Mouse (Mus musculus) limb, embryonic 11.5 days (tissue): Measurements from ENCODE around the gene Slamf7. TPM values are rescaled to one million over a fixed set of nuclear protein-coding genes. Genes with fewer than 3 reads are reported as not detected.

Experiments
- ATAC-seq: fragments of 200-750 bp; cut with Nextera tagmentation; 2 replicates; pipeline ENCODE4 v1.8.0; 2017; ENCODE audit warnings: low read depth; ENCODE audit not compliant: insufficient number of reproducible peaks, low FRiP score, low TSS enrichment
- DNase-seq: peaks from one replicate; pipeline ENCODE4 v3.0.0-alpha.2; 2015; ENCODE audit warnings: low spot score
- H3K27ac ChIP-seq: fragments of 300-500 bp; sonication (generic); replicated peaks from 2 replicates; pipeline ENCODE4 v1.5.1; 2014; ENCODE audit warnings: low read depth, mild to moderate bottlenecking, low read length
- H3K27me3 ChIP-seq: fragments of 300-500 bp; sonication (generic); 2 replicates; pipeline ENCODE4 v1.6.1; 2014; ENCODE audit warnings: mild to moderate bottlenecking, low read length, mixed read lengths; ENCODE audit not compliant: control insufficient read depth, insufficient read depth
- H3K36me3 ChIP-seq: fragments of 300-500 bp; sonication (generic); 2 replicates; pipeline ENCODE4 v1.6.1; 2014; ENCODE audit warnings: mild to moderate bottlenecking, low read length, moderate library complexity, mixed read lengths; ENCODE audit not compliant: control insufficient read depth, insufficient read depth
- H3K4me1 ChIP-seq: fragments of 300-500 bp; sonication (generic); 2 replicates; pipeline ENCODE4 v1.6.1; 2014; ENCODE audit warnings: low read length, mixed read lengths; ENCODE audit not compliant: control insufficient read depth, insufficient read depth
- H3K4me2 ChIP-seq: fragments of 300-500 bp; sonication (generic); 2 replicates; pipeline ENCODE4 v1.6.1; 2014; ENCODE audit warnings: low read depth, mild to moderate bottlenecking, moderate library complexity; ENCODE audit not compliant: severe bottlenecking
- H3K4me3 ChIP-seq: fragments of 300-500 bp; sonication (generic); 2 replicates; pipeline ENCODE4 v1.5.1; 2014; ENCODE audit warnings: low read depth, low read length
- H3K9ac ChIP-seq: fragments of 300-500 bp; sonication (generic); 2 replicates; pipeline ENCODE4 v1.6.1; 2014; ENCODE audit warnings: mild to moderate bottlenecking, low read length
- H3K9me3 ChIP-seq: fragments of 300-500 bp; sonication (generic); 2 replicates; pipeline ENCODE4 v1.6.1; 2016; ENCODE audit warnings: low read length; ENCODE audit not compliant: control insufficient read depth
- WGBS: fragments of 180-500 bp; shearing (Covaris S2); extraction: QIAGEN DNeasy Blood & Tissue Kit; methylation state at CpG from one replicate; pipeline ENCODE4 v1.1.7; 2014; 5-methylcytosine and 5-hydroxymethylcytosine counted together
- polyA plus RNA-seq: library from polyadenylated mRNA; unstranded; fragments of >200 nt; fragmentation: Nextera tagmentation; extraction: Ambion mirVana; gene quantifications from 2 replicates; pipeline ENCODE4 v1.2.1, GENCODE M21; 2014

Gene Slamf7
- polyA plus RNA-seq, 1 experiment from 2014 or later: not detected

- Histone ChIP-seq H3K4me3 (no peak overlapping the region), H3K4me1 (no peaks in the 10 kb centered on the region), H3K27me3 (no peaks in the 10 kb centered on the region), H3K27ac (no peak overlapping the region), H3K9ac (no peak overlapping the region), H3K4me2 (no peak overlapping the region), H3K9me3 (no peaks in the 10 kb centered on the region), H3K36me3 (no peaks in the 10 kb centered on the region)
- WGBS: 81% methylated on average over 4 of the region's 4 CpGs
- ATAC-seq: no peak
- no peak for DNase-seq
Measured at GRCm38 (mm10) chr1:171630912-171631311, 21.9 kb downstream of the Slamf7 start.

- Histone ChIP-seq H3K4me1 (no peaks in the 10 kb centered on the region), H3K4me3 (no peak overlapping the region), H3K27ac (no peak overlapping the region), H3K4me2 (no peak overlapping the region), H3K36me3 (no peaks in the 10 kb centered on the region), H3K9me3 (no peaks in the 10 kb centered on the region), H3K27me3 (no peaks in the 10 kb centered on the region), H3K9ac (no peak overlapping the region)
- DNase-seq (no peak), ATAC-seq (no peak)
- WGBS: 82% methylated on average over 7 of the region's 7 CpGs
Measured at GRCm38 (mm10) chr1:171630041-171630440, 22.8 kb downstream of the Slamf7 start.

GRCm38 (mm10) chr1:171629168-171629567 is 23.7 kb downstream of the Slamf7 start:
- Histone ChIP-seq H3K36me3 (no peaks in the 10 kb centered on the region), H3K9me3 (no peaks in the 10 kb centered on the region), H3K4me1 (no peaks in the 10 kb centered on the region), H3K9ac (no peak overlapping the region), H3K4me2 (no peak overlapping the region), H3K27me3 (no peaks in the 10 kb centered on the region), H3K27ac (no peak overlapping the region), H3K4me3 (no peak overlapping the region)
- no peak for ATAC-seq
- no peak for DNase-seq
- WGBS: 57% methylated on average over 6 of the region's 6 CpGs

GRCm38 (mm10) chr1:171627801-171628200 is 25.0 kb downstream of the Slamf7 start:
- Histone ChIP-seq H3K4me1 (no peaks in the 10 kb centered on the region), H3K27ac (no peak overlapping the region), H3K9ac (no peak overlapping the region), H3K27me3 (no peaks in the 10 kb centered on the region), H3K4me3 (no peak overlapping the region), H3K36me3 (no peaks in the 10 kb centered on the region), H3K9me3 (no peaks in the 10 kb centered on the region), H3K4me2 (no peak overlapping the region)
- DNase-seq (no peak), ATAC-seq (no peak)
- 80% methylated on average over 3 of the region's 3 CpGs for WGBS

GRCm38 (mm10) chr1:171620091-171620490 is 32.7 kb downstream of the Slamf7 start:
- Histone ChIP-seq H3K9ac (no peak overlapping the region), H3K27ac (no peak overlapping the region), H3K9me3 (no peaks in the 10 kb centered on the region), H3K4me1 (no peaks in the 10 kb centered on the region), H3K4me2 (no peak overlapping the region), H3K36me3 (no peaks in the 10 kb centered on the region), H3K4me3 (no peak overlapping the region), H3K27me3 (no peaks in the 10 kb centered on the region)
- ATAC-seq (no peak), DNase-seq (no peak)
- WGBS: 95% methylated on average over 6 of the region's 6 CpGs

GRCm38 (mm10) chr1:171619645-171620044 is 33.2 kb downstream of the Slamf7 start:
- H3K9ac ChIP-seq: no peak overlapping the region
- ATAC-seq (no peak), DNase-seq (no peak)
- H3K27ac ChIP-seq: no peak overlapping the region
- no peaks in the 10 kb centered on the region for H3K4me1 ChIP-seq
- H3K36me3 ChIP-seq: no peaks in the 10 kb centered on the region
- no peak overlapping the region for H3K4me2 ChIP-seq
- H3K27me3 ChIP-seq: no peaks in the 10 kb centered on the region
- WGBS: 84% methylated on average over 3 of the region's 3 CpGs
- H3K4me3 ChIP-seq: no peak overlapping the region
- H3K9me3 ChIP-seq: no peaks in the 10 kb centered on the region

GRCm38 (mm10) chr1:171619001-171619400 is 33.8 kb downstream of the Slamf7 start:
- Histone ChIP-seq H3K4me2 (no peak overlapping the region), H3K4me1 (no peaks in the 10 kb centered on the region), H3K27ac (no peak overlapping the region), H3K4me3 (no peak overlapping the region), H3K9ac (no peak overlapping the region), H3K9me3 (no peaks in the 10 kb centered on the region), H3K36me3 (no peaks in the 10 kb centered on the region), H3K27me3 (no peaks in the 10 kb centered on the region)
- no peak for DNase-seq
- no peak for ATAC-seq
- 88% methylated on average over 8 of the region's 8 CpGs for WGBS

GRCm38 (mm10) chr1:171616881-171617515 is 35.8 kb downstream of the Slamf7 start:
- Histone ChIP-seq H3K9ac (no peak overlapping the region), H3K4me3 (no peak overlapping the region), H3K9me3 (no peaks in the 10 kb centered on the region), H3K4me1 (no peaks in the 10 kb centered on the region), H3K27ac (no peak overlapping the region), H3K27me3 (no peaks in the 10 kb centered on the region), H3K4me2 (no peak overlapping the region), H3K36me3 (no peaks in the 10 kb centered on the region)
- WGBS: 87% methylated on average over 11 of the region's 11 CpGs
- DNase-seq: no peak
- no peak for ATAC-seq

- no peaks in the 10 kb centered on the region for H3K9me3 ChIP-seq
- no peaks in the 10 kb centered on the region for H3K27me3 ChIP-seq
- no peaks in the 10 kb centered on the region for H3K4me1 ChIP-seq
- WGBS: 36% methylated on average over 2 of the region's 2 CpGs
- no peak overlapping the region for H3K9ac ChIP-seq
- DNase-seq (no peak), ATAC-seq (no peak)
- no peak overlapping the region for H3K27ac ChIP-seq
- H3K36me3 ChIP-seq: no peaks in the 10 kb centered on the region
- H3K4me3 ChIP-seq: no peak overlapping the region
- H3K4me2 ChIP-seq: no peak overlapping the region
Measured at GRCm38 (mm10) chr1:171613962-171614361, 38.9 kb downstream of the Slamf7 start.
